Mouse (Mus musculus): ENCODE measurements at regions not wholly inside any gene's neighbourhood (a gene's known extent, or its start where the extent isn't known, plus 50 kb on each side); places are given as distances from the start of the nearest gene placed in this dataset.

DNA sequence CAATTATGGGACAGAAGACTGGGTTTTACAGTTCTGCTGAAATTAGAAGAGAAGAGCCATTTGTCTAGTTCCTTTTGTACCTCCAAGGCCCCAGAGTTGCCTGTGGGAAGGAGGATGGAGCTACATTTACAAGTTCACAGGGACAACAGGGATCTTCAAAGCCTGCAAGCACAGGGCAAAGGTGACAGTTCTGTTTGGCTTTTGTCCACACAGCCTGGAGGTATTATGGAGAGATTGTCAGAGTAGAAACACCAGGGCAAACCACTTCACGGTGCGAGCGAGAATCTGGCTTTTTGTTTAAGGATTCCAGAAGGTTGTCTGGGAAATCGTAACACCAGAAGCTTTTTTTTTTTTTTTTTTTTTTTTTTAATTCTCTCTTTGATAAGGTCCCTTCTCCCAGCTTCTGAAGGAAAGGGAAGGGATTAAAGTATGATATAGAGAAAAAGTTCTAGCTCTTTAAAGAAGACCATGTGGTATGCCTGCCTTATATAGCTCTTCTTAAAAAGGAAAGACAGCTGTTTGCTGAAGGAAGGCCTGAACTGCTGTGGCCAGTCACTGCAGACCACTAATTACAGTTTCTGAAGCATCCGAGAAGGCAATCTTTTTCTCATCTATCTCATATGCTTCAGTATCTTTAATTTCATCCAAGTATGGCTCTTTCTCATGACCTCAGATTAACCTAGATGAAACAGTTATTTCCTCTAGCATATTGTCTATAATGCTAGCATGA lies 551.2 kb upstream of the Slit2 start:
- TF ChIP-seq CTCF (IDR thresholded peaks at IDR 0.05; ENCODE audit: borderline replicate concordance, extremely low read depth, insufficient read depth, insufficient read length) = no peak
- TF ChIP-seq POLR2A (IDR thresholded peaks at IDR 0.05; ENCODE audit: borderline replicate concordance, extremely low read depth, insufficient read depth, insufficient read length, poor library complexity, severe bottlenecking) = no peak

Data from brain, embryonic 14.5 days (tissue).